Mouse (Mus musculus): Measurements from ENCODE around the gene Erich4. TPM values are rescaled to one million over a fixed set of nuclear protein-coding genes. Genes with fewer than 3 reads are reported as not detected.

Erich4 gene
- polyA plus RNA-seq, 1 experiment = 0.11 TPM

GRCm38 (mm10) chr7:25568721-25569120, 47.0 kb downstream of the Erich4 start:
- no peak overlapping the region for H3K4me3 ChIP-seq (replicated peaks; ENCODE audit: insufficient read depth, low read depth, low read length)
- H3K4me1 ChIP-seq (ENCODE audit: control insufficient read depth, insufficient read depth, low read length) = no peaks in the 10 kb centered on the region
- no peak for DNase-seq
- TF ChIP-seq CTCF (IDR thresholded peaks at IDR 0.05; ENCODE audit: borderline replicate concordance, insufficient read depth, low read depth, low read length) (no peak), POLR2A (IDR thresholded peaks at IDR 0.05; ENCODE audit: borderline replicate concordance, insufficient read depth, low read length) (no peak)
- H3K27ac ChIP-seq (ENCODE audit: insufficient read depth, low read length) = no peak overlapping the region
- H3K27me3 ChIP-seq (ENCODE audit: control insufficient read depth, insufficient read depth, low read length) = no peaks in the 10 kb centered on the region
- 97% methylated on average over 7 of the region's 7 CpGs for WGBS

Other genes starting within 250 kb of the Erich4 start
- gene Cnfn, start 246.2 kb downstream of the Erich4 start, polyA plus RNA-seq (2012; rRNA removed) = 0.59 TPM in 1 of 2 replicates, not detected in the other
- gene Lipe, start 217.2 kb downstream of the Erich4 start, polyA plus RNA-seq (2012; rRNA removed) = 12.1 and 12.3 TPM in 2 replicates
- not detected in 2 replicates for gene Cxcl17, start 203.0 kb downstream of the Erich4 start, polyA plus RNA-seq (2012; rRNA removed)
- 3.5 and 4.1 TPM in 2 replicates for gene Ceacam1, start 138.3 kb downstream of the Erich4 start, polyA plus RNA-seq (2012; rRNA removed)
- gene Ceacam2, start 76.0 kb downstream of the Erich4 start, polyA plus RNA-seq (2012; rRNA removed) = 0.38 and 0.57 TPM in 2 replicates
- gene Dmac2, start 3.5 kb upstream of the Erich4 start, polyA plus RNA-seq (2012; rRNA removed) = 109 and 113 TPM in 2 replicates
- 0.52 and 1.0 TPM in 2 replicates for gene B3gnt8, start 10.8 kb upstream of the Erich4 start, polyA plus RNA-seq (2012; rRNA removed)
- 87.3 and 94.0 TPM in 2 replicates for gene Bckdha, start 43.1 kb upstream of the Erich4 start, polyA plus RNA-seq (2012; rRNA removed)
- gene Exosc5, start 43.3 kb upstream of the Erich4 start, polyA plus RNA-seq (2012; rRNA removed) = 42.3 and 42.8 TPM in 2 replicates
- gene Tmem91, start 59.3 kb upstream of the Erich4 start, polyA plus RNA-seq (2012; rRNA removed) = 27.2 and 27.4 TPM in 2 replicates
- gene B9d2, start 64.9 kb upstream of the Erich4 start, polyA plus RNA-seq (2012; rRNA removed) = 36.9 and 37.3 TPM in 2 replicates
- gene Tgfb1, start 71.1 kb upstream of the Erich4 start, polyA plus RNA-seq (2012; rRNA removed) = 4.9 and 5.0 TPM in 2 replicates
- 59.3 and 62.7 TPM in 2 replicates for gene Ccdc97, start 103.2 kb upstream of the Erich4 start, polyA plus RNA-seq (2012; rRNA removed)
- 48.7 and 49.0 TPM in 2 replicates for gene Hnrnpul1, start 138.9 kb upstream of the Erich4 start, polyA plus RNA-seq (2012; rRNA removed)
- gene Axl, start 172.8 kb upstream of the Erich4 start, polyA plus RNA-seq (2012; rRNA removed) = 23.6 and 27.1 TPM in 2 replicates
- gene Cyp2s1, start 201.0 kb upstream of the Erich4 start, polyA plus RNA-seq (2012; rRNA removed) = 7.6 and 10.1 TPM in 2 replicates